Mouse (Mus musculus) heart, embryonic 10.5 days (tissue): ENCODE data around the gene Tubg1. TPM values are rescaled to one million over a fixed set of nuclear protein-coding genes. Genes with fewer than 3 reads are reported as not detected.

Experiments
- DNase-seq: peaks from one replicate; pipeline ENCODE4 v3.0.0-alpha.2; 2017; ENCODE audit warnings: low spot score
- H3K27ac ChIP-seq: fragments of 300-500 bp; sonication (generic); 2 replicates; pipeline ENCODE4 v1.5.1; 2016; ENCODE audit warnings: mild to moderate bottlenecking
- H3K27me3 ChIP-seq: fragments of 300-500 bp; sonication (generic); 2 replicates; pipeline ENCODE4 v1.6.1; 2016; ENCODE audit warnings: mild to moderate bottlenecking; ENCODE audit not compliant: poor library complexity, insufficient read depth, severe bottlenecking
- H3K36me3 ChIP-seq: fragments of 300-500 bp; sonication (generic); 2 replicates; pipeline ENCODE4 v1.6.1; 2016; ENCODE audit warnings: mild to moderate bottlenecking, moderate library complexity
- H3K4me1 ChIP-seq: fragments of 300-500 bp; sonication (generic); 2 replicates; pipeline ENCODE4 v1.6.1; 2016; ENCODE audit warnings: mild to moderate bottlenecking
- H3K4me3 ChIP-seq: fragments of 300-500 bp; sonication (generic); 2 replicates; pipeline ENCODE4 v1.5.1; 2016; ENCODE audit warnings: mild to moderate bottlenecking, moderate library complexity
- H3K9me3 ChIP-seq: fragments of 300-500 bp; sonication (generic); 2 replicates; pipeline ENCODE4 v1.6.1; 2016; ENCODE audit warnings: mild to moderate bottlenecking, moderate library complexity
- WGBS: fragments of 180-500 bp; shearing (Covaris S2); methylation state at CpG from one replicate; pipeline ENCODE4 v1.1.7; 2016; 5-methylcytosine and 5-hydroxymethylcytosine counted together
- microRNA-seq: library from miRNA; unstranded; fragments of <30 nt; microRNA quantifications from one replicate; pipeline ENCODE4, GENCODE M21; 2017
- polyA plus RNA-seq: library from polyadenylated mRNA; unstranded; fragments of >200 nt; fragmentation: Nextera tagmentation; extraction: Ambion mirVana; gene quantifications from 2 replicates; pipeline ENCODE4 v1.2.1, GENCODE M21; 2016

Gene Tubg1
- polyA plus RNA-seq, 1 experiment from 2014 or later = 110 TPM

GRCm38 (mm10) chr11:101174389-101174745 lies 54.6 kb downstream of the Tubg1 start:
- peaks cover 75% of the 10 kb centered on the region for H3K27me3 ChIP-seq

GRCm38 (mm10) chr11:101174851-101175628 lies 55.3 kb downstream of the Tubg1 start, which contains the start of gene Ccr10:
Gene Ccr10, minus strand, starts transcription at chr11:101175443.
- no peak for DNase-seq
- Histone ChIP-seq H3K27ac (peak within 1 kb of the TSS; percentile 78), H3K4me1 (peaks cover 76% of the 10 kb centered on the region), H3K27me3 (peaks cover 72% of the 10 kb centered on the region), H3K36me3 (no peaks in the 10 kb centered on the region), H3K4me3 (peak within 1 kb of the TSS; percentile 57), H3K9me3 (no peaks in the 10 kb centered on the region)
- WGBS = 26% methylated on average over 14 of the region's 14 CpGs

More at GRCm38 (mm10) chr11:101174389-101174745, 54.6 kb downstream of the Tubg1 start:
- H3K27ac ChIP-seq = peak overlapping the region; percentile 78
- no peaks in the 10 kb centered on the region for H3K9me3 ChIP-seq
- peak overlapping the region; percentile 51 for H3K4me3 ChIP-seq
- DNase-seq = no peak
- no peaks in the 10 kb centered on the region for H3K36me3 ChIP-seq
- WGBS = 34% methylated on average over 9 of the region's 9 CpGs
- peaks cover 82% of the 10 kb centered on the region for H3K4me1 ChIP-seq

GRCm38 (mm10) chr11:101175636-101176116 lies 55.9 kb downstream of the Tubg1 start:
- WGBS = 11% methylated on average over 11 of the region's 11 CpGs
- Histone ChIP-seq H3K36me3 (no peaks in the 10 kb centered on the region), H3K27me3 (peaks cover 68% of the 10 kb centered on the region), H3K27ac (peak overlapping the region; percentile 29; the same call in 1 of the 2 replicates), H3K4me3 (peak overlapping the region; percentile 57), H3K4me1 (peaks cover 69% of the 10 kb centered on the region), H3K9me3 (no peaks in the 10 kb centered on the region)
- DNase-seq = no peak

Small RNA genes lying within 50 kb of the gene (microRNA-seq; reads per million reads assigned to microRNA genes)
- gene Gm27626 = not detected

Other genes with a start within 250 kb of the Tubg1 start
- 33.7 and 41.5 TPM in 2 replicates for gene Stat3, start 180.4 kb upstream of the Tubg1 start, polyA plus RNA-seq
- 139 and 252 TPM in 2 replicates for gene Cavin1, start 149.1 kb upstream of the Tubg1 start, polyA plus RNA-seq
- 54.4 and 66.3 TPM in 2 replicates for gene Atp6v0a1, start 110.5 kb upstream of the Tubg1 start, polyA plus RNA-seq
- 13.9 and 15.8 TPM in 2 replicates for gene Naglu, start 49.9 kb upstream of the Tubg1 start, polyA plus RNA-seq
- gene Hsd17b1, start 41.5 kb upstream of the Tubg1 start, polyA plus RNA-seq = 0.21 TPM in 1 of 2 replicates, not detected in the other
- 36.5 and 37.0 TPM in 2 replicates for gene Coasy, start 37.4 kb upstream of the Tubg1 start, polyA plus RNA-seq
- 42.6 and 52.0 TPM in 2 replicates for gene Mlx, start 32.7 kb upstream of the Tubg1 start, polyA plus RNA-seq
- gene Psmc3ip, start 24.5 kb upstream of the Tubg1 start, polyA plus RNA-seq = 29.6 and 40.8 TPM in 2 replicates
- 12.6 and 13.0 TPM in 2 replicates for gene Retreg3, start within 50 bp of the Tubg1 start, polyA plus RNA-seq
- 3.0 and 4.2 TPM in 2 replicates for gene Tubg2, start 36.0 kb downstream of the Tubg1 start, polyA plus RNA-seq
- gene Cntnap1, start 50.6 kb downstream of the Tubg1 start, polyA plus RNA-seq = 0.39 and 0.44 TPM in 2 replicates
- 5.6 and 6.4 TPM in 2 replicates for gene Plekhh3, start 51.4 kb downstream of the Tubg1 start, polyA plus RNA-seq
- gene Ccr10, start 55.5 kb downstream of the Tubg1 start, polyA plus RNA-seq = 0.16 and 0.19 TPM in 2 replicates
- 12.9 and 13.3 TPM in 2 replicates for gene Ezh1, start 106.5 kb downstream of the Tubg1 start, polyA plus RNA-seq
- gene Ramp2, start 126.1 kb downstream of the Tubg1 start, polyA plus RNA-seq = 166 and 202 TPM in 2 replicates
- 130 and 137 TPM in 2 replicates for gene Vps25, start 133.8 kb downstream of the Tubg1 start, polyA plus RNA-seq
- gene Wnk4, start 140.6 kb downstream of the Tubg1 start, polyA plus RNA-seq = 13.9 and 14.8 TPM in 2 replicates
- 0.79 and 1.6 TPM in 2 replicates for gene Cntd1, start 159.1 kb downstream of the Tubg1 start, polyA plus RNA-seq
- 189 and 198 TPM in 2 replicates for gene Coa3, start 159.2 kb downstream of the Tubg1 start, polyA plus RNA-seq
- gene Becn1, start 182.3 kb downstream of the Tubg1 start, polyA plus RNA-seq = 148 and 165 TPM in 2 replicates
- 151 and 177 TPM in 2 replicates for gene Psme3, start 196.3 kb downstream of the Tubg1 start, polyA plus RNA-seq
- 1.3 and 1.4 TPM in 2 replicates for gene Aoc2, start 205.1 kb downstream of the Tubg1 start, polyA plus RNA-seq
- 0.06 and 0.14 TPM in 2 replicates for gene Aoc3, start 210.7 kb downstream of the Tubg1 start, polyA plus RNA-seq
- gene G6pc, start 247.6 kb downstream of the Tubg1 start, polyA plus RNA-seq = not detected in 2 replicates